Mouse (Mus musculus): ENCODE data around the gene Ang5. TPM values are rescaled to one million over a fixed set of nuclear protein-coding genes. Genes with fewer than 3 reads are reported as not detected.

Gene Ang5
- total RNA-seq, 2 experiments from 2014 or later: not detected

Other genes with a start within 250 kb of the Ang5 start
- not detected in 2 replicates for gene Gm16506, start 229.6 kb upstream of the Ang5 start, total RNA-seq (2015)
- not detected in 2 replicates for gene Gm16506, start 229.6 kb upstream of the Ang5 start, total RNA-seq (2017)
- not detected in 2 replicates for gene Gm6526, start 209.2 kb upstream of the Ang5 start, total RNA-seq (2015)
- gene Gm6526, start 209.2 kb upstream of the Ang5 start, total RNA-seq (2017): not detected in 2 replicates
- not detected in 2 replicates for gene Gm8180, start 172.3 kb upstream of the Ang5 start, total RNA-seq (2015)
- gene Gm8180, start 172.3 kb upstream of the Ang5 start, total RNA-seq (2017): not detected in 2 replicates
- gene Ear1, start 81.6 kb upstream of the Ang5 start, total RNA-seq (2015): 13.2 and 15.2 TPM in 2 replicates
- gene Ear1, start 81.6 kb upstream of the Ang5 start, total RNA-seq (2017): 10.0 and 21.5 TPM in 2 replicates
- not detected in 2 replicates for gene Ear10, start 33.5 kb upstream of the Ang5 start, total RNA-seq (2015)
- not detected in 2 replicates for gene Ear10, start 33.5 kb upstream of the Ang5 start, total RNA-seq (2017)
- gene Gm8113, start 31.7 kb upstream of the Ang5 start, total RNA-seq (2015): 6.4 and 7.1 TPM in 2 replicates
- 4.0 and 5.6 TPM in 2 replicates for gene Gm8113, start 31.7 kb upstream of the Ang5 start, total RNA-seq (2017)
- gene Ang6, start 45.2 kb downstream of the Ang5 start, total RNA-seq (2015): not detected in 2 replicates
- gene Ang6, start 45.2 kb downstream of the Ang5 start, total RNA-seq (2017): not detected in 2 replicates
- 8.2 and 25.7 TPM in 2 replicates for gene Ear2, start 145.6 kb downstream of the Ang5 start, total RNA-seq (2015)
- gene Ear2, start 145.6 kb downstream of the Ang5 start, total RNA-seq (2017): 11.1 and 20.4 TPM in 2 replicates
- gene Gm3327, start 166.8 kb downstream of the Ang5 start, total RNA-seq (2015): not detected in 2 replicates
- gene Gm3327, start 166.8 kb downstream of the Ang5 start, total RNA-seq (2017): not detected in 2 replicates
- gene Gm8212, start 240.6 kb downstream of the Ang5 start, total RNA-seq (2015): not detected in 2 replicates
- gene Gm8212, start 240.6 kb downstream of the Ang5 start, total RNA-seq (2017): not detected in 2 replicates